Mouse (Mus musculus): ENCODE data around the gene Kcnf1.

DNA sequence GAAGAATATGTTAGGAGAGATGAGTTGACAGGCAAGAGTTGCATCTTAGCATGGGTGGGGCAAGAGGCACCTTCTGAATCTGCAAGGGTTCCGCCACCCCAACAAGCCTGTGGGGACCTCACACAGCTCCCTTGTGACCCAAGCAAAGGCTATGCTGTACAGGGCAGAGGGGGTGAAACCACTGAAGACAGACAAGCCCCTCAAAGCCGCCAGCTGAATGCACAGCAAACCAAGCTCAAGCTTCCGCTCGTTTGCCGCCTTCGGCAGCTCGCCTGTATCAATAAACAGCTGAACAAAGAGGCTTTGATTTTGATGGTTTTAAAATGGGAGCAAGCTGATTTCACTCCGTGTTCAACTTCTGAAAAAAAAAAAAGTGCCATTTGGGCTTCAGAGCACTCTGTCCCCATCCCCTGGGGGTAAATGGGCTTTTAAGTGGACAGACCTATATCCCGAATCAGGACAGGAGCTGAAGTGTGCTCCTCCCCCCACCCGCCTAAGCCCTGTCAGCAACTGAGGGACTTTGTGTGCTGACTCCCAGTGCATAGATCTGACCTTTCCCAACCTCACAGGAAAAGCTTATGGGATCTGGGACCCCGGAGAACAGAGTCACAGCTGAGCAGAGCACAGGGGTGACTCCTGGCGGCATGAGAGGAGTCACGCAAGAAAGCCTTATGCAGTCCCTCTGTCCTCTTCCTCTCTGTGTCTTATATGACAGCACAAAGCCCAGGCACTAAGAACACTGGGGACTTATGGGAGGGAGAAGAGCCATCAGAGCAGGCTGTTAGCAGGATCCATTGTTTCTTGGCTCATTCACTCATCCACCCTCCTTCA lies 26.0 kb upstream of the Kcnf1 start:
- TF ChIP-seq CTCF (IDR thresholded peaks at IDR 0.05; ENCODE audit: extremely low read depth, insufficient read depth, low read length): no peak
- no peak for TF ChIP-seq POLR2A (IDR thresholded peaks at IDR 0.05; ENCODE audit: extremely low read depth, insufficient read depth, low read length)
